Mouse (Mus musculus) heart, adult 2 months (tissue): Measurements from ENCODE around the gene Atp6v1g1. TPM values are rescaled to one million over a fixed set of nuclear protein-coding genes. Genes with fewer than 3 reads are reported as not detected.

Experiments
- DNase-seq, 2 experiments: peaks; one replicate each; pipeline ENCODE4 v3.0.0; 2021
- H3K27ac ChIP-seq: fragments of 200-600 bp; 2 replicates; pipeline ENCODE4 v1.8.1; 2022
- H3K27me3 ChIP-seq: fragments of 200-500 bp; 2 replicates; pipeline ENCODE4 v1.6.1; 2012; ENCODE audit warnings: mild to moderate bottlenecking, low read length, inconsistent platforms, mixed read lengths; ENCODE audit not compliant: control insufficient read depth, insufficient read depth
- H3K36me3 ChIP-seq: fragments of 200-500 bp; 2 replicates; pipeline ENCODE4 v1.6.1; 2012; ENCODE audit warnings: low read length, inconsistent platforms; ENCODE audit not compliant: control insufficient read depth, insufficient read depth
- H3K4me1 ChIP-seq: fragments of 200-500 bp; 2 replicates; pipeline ENCODE4 v1.6.1; 2011; ENCODE audit warnings: low read length; ENCODE audit not compliant: control insufficient read depth, insufficient read depth
- H3K4me3 ChIP-seq: fragments of 200-600 bp; 2 replicates; pipeline ENCODE4 v1.8.1; 2022
- H3K79me2 ChIP-seq: fragments of 200-500 bp; replicated peaks from 2 replicates; pipeline ENCODE4 v1.6.1; 2012; ENCODE audit warnings: mild to moderate bottlenecking, inconsistent platforms, low read length, moderate library complexity, mixed read lengths; ENCODE audit not compliant: control insufficient read depth, insufficient read depth
- H3K9ac ChIP-seq: fragments of 200-500 bp; 2 replicates; pipeline ENCODE4 v1.6.1; 2012; ENCODE audit warnings: low read depth, mild to moderate bottlenecking, control low read depth, inconsistent platforms, low read length, mixed read lengths
- CTCF ChIP-seq: fragments of 200-600 bp; IDR thresholded peaks from 2 replicates; pipeline ENCODE4 v1.8.1; 2022; ENCODE audit warnings: antibody characterized with exemption, mild to moderate bottlenecking, moderate library complexity
- EP300 ChIP-seq: fragments of 200-500 bp; IDR thresholded peaks from 2 replicates; pipeline ENCODE4 v1.6.1; 2011; ENCODE audit warnings: low read depth, low read length, control low read depth; ENCODE audit not compliant: insufficient read depth
- POLR2A ChIP-seq: fragments of 200-500 bp; IDR thresholded peaks from 2 replicates; pipeline ENCODE4 v1.6.1; 2011; ENCODE audit warnings: mild to moderate bottlenecking, low read depth, low read length, control low read depth; ENCODE audit not compliant: insufficient read depth
- WGBS: fragments of 180-500 bp; shearing (Covaris S2); methylation state at CpG from one replicate; pipeline ENCODE4 v1.1.7; 2018; 5-methylcytosine and 5-hydroxymethylcytosine counted together
- intact Hi-C: fragments of 180-260 bp; cut with DNase I; formaldehyde crosslinking; loops from one replicate; pipeline ENCODE4 v1.15.1; 2025
- polyA plus RNA-seq: library from polyadenylated mRNA; depleted of rRNA; stranded (reverse); fragments of >200 nt; gene quantifications from 2 replicates; pipeline ENCODE4 v1.2.3, GENCODE M21; 2012
- total RNA-seq, 2 experiments: library from RNA; stranded (reverse); gene quantifications; 2 replicates each; pipeline ENCODE4 v1.2.3; 2021

Gene Atp6v1g1
- total and polyA plus RNA-seq, 3 experiments: 53.6 to 164 (median 138) TPM

DNA sequence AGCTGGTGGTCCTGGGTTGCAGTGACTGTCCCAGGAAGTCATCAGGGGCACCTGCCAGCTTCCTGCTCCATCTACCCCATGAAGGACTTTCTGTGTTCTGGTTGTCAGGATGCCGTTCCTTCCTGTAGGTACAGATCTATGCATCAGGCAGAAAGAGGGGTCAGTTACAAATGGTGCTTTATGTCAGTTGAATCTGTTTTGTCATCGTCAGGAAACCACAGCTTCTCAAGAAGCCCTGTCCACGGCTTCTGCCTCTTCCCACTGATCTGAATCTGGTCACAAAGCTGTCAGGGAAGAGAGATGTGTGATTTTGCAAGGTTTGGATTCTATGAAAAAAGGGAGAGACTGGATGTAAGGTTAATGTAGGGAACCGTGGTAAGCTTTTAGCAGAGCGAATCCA is 29.6 kb upstream of the Atp6v1g1 start:
- 76% methylated on average over 5 of the region's 5 CpGs for WGBS
- H3K4me3 ChIP-seq: no peak overlapping the region
- H3K79me2 ChIP-seq: no peaks in the 10 kb centered on the region
- TF ChIP-seq POLR2A: no peak
- TF ChIP-seq EP300: no peak
- no peak for TF ChIP-seq CTCF
- no peak overlapping the region for H3K27ac ChIP-seq
- intact Hi-C loops: no loop called here
- H3K27me3 ChIP-seq: no peaks in the 10 kb centered on the region
- H3K36me3 ChIP-seq: no peaks in the 10 kb centered on the region
- no peak overlapping the region for H3K9ac ChIP-seq
- no peaks in the 10 kb centered on the region for H3K4me1 ChIP-seq
- DNase-seq: no peak

DNA sequence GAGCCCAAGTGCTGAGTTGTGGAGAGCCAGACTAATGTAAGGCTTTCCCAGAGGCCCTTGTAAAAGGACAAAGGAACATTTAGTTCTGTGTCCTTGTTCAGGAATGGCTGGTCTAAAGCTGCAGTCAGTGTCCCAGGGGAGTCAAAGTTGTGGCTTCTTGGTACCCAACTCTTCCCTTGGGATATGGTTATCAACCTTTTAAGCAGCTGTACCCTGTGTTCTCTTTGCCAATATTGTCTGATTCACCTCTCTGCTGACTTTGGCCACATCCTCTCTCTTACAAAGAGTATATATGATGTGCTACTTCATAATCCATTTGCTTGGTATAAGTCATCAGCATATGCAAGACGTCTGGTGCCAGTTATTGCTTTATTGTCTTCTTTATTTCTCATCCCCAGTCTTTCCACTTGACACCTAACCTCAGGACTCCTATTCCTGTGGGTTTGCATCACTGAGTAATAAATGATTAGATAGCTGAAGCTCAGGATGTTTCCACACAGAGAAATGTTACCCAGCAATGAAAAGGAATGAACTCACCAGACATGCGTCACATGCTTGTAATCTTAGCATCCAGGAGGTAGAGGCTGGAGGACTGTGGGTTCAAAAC is 22.7 kb upstream of the Atp6v1g1 start:
- no peaks in the 10 kb centered on the region for H3K36me3 ChIP-seq
- TF ChIP-seq POLR2A (no peak), CTCF (no peak), EP300 (no peak)
- DNase-seq: no peak
- no peaks in the 10 kb centered on the region for H3K4me1 ChIP-seq
- intact Hi-C loops: no loop called here
- H3K79me2 ChIP-seq: no peaks in the 10 kb centered on the region
- H3K4me3 ChIP-seq: no peak overlapping the region
- no peaks in the 10 kb centered on the region for H3K27me3 ChIP-seq
- no peak overlapping the region for H3K9ac ChIP-seq
- WGBS: 68% methylated on average over 2 of the region's 2 CpGs
- no peak overlapping the region for H3K27ac ChIP-seq

DNA sequence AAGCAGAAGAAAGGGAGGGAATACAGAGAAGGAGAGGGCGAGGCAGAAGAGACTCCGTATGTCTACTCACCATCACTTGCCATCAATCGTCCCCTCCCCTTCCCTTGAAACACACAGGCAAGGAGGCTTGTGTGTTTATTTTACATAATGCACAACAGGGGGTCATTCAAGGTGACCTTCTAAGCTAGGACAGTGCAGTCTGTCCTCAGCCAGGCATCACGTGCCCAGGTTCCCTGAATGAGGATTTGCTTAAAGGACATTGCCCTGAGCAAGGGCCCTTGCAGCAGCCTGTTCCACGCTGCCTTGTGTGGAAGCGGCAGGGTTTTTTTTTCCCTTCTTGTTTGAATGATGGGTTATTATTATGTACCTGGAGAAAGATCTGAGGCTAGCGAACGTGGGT is 19.1 kb upstream of the Atp6v1g1 start:
- H3K4me3 ChIP-seq: no peak overlapping the region
- H3K27me3 ChIP-seq: no peaks in the 10 kb centered on the region
- intact Hi-C loops: no loop called here
- H3K27ac ChIP-seq: no peak overlapping the region
- no peak for TF ChIP-seq EP300
- no peak for TF ChIP-seq CTCF
- no peak for TF ChIP-seq POLR2A
- no peaks in the 10 kb centered on the region for H3K36me3 ChIP-seq
- H3K4me1 ChIP-seq: no peaks in the 10 kb centered on the region
- H3K79me2 ChIP-seq: no peaks in the 10 kb centered on the region
- no peak overlapping the region for H3K9ac ChIP-seq
- WGBS: 82% methylated on average over 8 of the region's 8 CpGs
- no peak for DNase-seq

DNA sequence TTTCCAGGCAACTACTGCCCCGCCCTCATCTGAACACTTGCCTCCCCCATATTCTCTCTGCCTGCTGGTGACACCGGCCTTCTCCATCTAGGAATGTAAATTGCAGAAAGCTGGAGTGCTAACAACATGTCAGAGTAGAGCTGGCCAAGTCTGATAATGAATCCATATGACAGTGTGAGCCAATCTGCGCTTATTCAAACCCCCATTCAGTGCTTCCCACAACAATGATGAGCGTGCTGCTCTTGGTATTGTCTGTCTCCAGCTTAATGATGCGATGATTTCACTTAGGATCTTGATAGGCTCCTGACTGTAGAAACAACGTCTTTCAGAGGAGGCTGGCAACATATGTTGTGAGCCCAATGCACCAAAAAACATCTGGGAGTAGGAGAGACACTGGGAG is 15.6 kb upstream of the Atp6v1g1 start:
- TF ChIP-seq CTCF (no peak), EP300 (no peak), POLR2A (no peak)
- H3K79me2 ChIP-seq: no peaks in the 10 kb centered on the region
- H3K4me1 ChIP-seq: no peaks in the 10 kb centered on the region
- no peaks in the 10 kb centered on the region for H3K36me3 ChIP-seq
- H3K27me3 ChIP-seq: no peaks in the 10 kb centered on the region
- no peak overlapping the region for H3K4me3 ChIP-seq
- no peak overlapping the region for H3K9ac ChIP-seq
- H3K27ac ChIP-seq: no peak overlapping the region
- 55% methylated on average over 6 of the region's 6 CpGs for WGBS
- DNase-seq: no peak
- intact Hi-C loops: no loop called here

DNA sequence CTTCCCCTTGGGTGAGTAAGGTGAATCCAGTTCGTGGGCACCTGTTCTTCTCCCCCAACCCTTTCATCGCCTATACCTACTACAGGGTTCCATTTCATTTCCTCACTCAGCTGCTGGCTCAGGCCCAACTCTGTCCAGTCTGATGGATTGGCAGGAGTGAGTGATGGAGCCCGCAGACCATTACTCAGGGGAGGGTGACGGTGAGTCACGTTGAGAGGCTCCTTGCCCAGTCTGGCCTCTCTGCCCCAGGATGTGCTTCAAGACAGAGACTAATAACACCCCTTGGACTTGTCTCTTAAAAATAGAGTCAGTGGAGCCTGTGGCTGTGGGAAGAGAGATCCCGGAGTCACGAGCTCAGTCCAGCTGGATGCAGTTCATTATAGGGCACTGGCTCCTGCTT is 14.2 kb upstream of the Atp6v1g1 start:
- no peak overlapping the region for H3K27ac ChIP-seq
- intact Hi-C loops: no loop called here
- no peak for TF ChIP-seq EP300
- TF ChIP-seq CTCF: no peak
- TF ChIP-seq POLR2A: no peak
- DNase-seq: no peak
- H3K4me3 ChIP-seq: no peak overlapping the region
- H3K36me3 ChIP-seq: no peaks in the 10 kb centered on the region
- WGBS: 75% methylated on average over 7 of the region's 7 CpGs
- no peaks in the 10 kb centered on the region for H3K27me3 ChIP-seq
- no peak overlapping the region for H3K9ac ChIP-seq
- H3K4me1 ChIP-seq: no peaks in the 10 kb centered on the region
- H3K79me2 ChIP-seq: no peaks in the 10 kb centered on the region

DNA sequence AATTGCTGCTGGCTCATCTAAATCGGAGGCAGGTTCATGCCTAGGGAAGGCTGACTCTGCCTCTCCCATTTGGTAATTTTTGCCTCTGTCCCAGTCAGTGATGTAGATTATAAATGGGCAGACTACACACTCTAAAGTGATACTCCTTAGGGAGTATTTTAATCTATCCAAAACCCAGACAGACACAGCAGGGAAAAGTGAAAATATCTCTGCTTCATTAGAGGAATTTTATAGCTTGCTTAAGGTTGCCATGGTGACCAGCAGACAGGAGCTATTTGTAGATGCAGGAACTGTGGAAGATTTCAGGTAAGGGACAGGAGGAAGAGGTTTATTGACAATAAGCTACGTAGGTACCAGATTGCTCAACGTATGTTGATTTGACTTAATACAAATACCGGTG is 7.0 kb upstream of the Atp6v1g1 start:
- intact Hi-C loops: no loop called here
- Histone ChIP-seq H3K4me3 (no peak overlapping the region), H3K4me1 (peaks cover 2% of the 10 kb centered on the region; the same call in 1 of the 2 replicates), H3K27ac (no peak overlapping the region), H3K9ac (no peak overlapping the region), H3K36me3 (peaks cover 2% of the 10 kb centered on the region; the same call in 1 of the 2 replicates), H3K79me2 (no peaks in the 10 kb centered on the region), H3K27me3 (no peaks in the 10 kb centered on the region)
- no peak for DNase-seq
- TF ChIP-seq EP300 (no peak), POLR2A (no peak), CTCF (no peak)
- WGBS: 90% methylated on average over 4 of the region's 4 CpGs
